Mouse (Mus musculus) G1E (cell line): ENCODE data around the gene Vps13a. TPM values are rescaled to one million over a fixed set of nuclear protein-coding genes. Genes with fewer than 3 reads are reported as not detected.
A peak's percentile ranks its signal among the peaks of the same experiment; 100 is the strongest.

Experiments used
- ATAC-seq: 2 replicates; pipeline ENCODE4 v1.8.0; 2016; ENCODE audit warnings: mild to moderate bottlenecking; ENCODE audit not compliant: insufficient number of reproducible peaks, poor library complexity, low FRiP score, severe bottlenecking; ENCODE audit errors: extremely low read depth
- DNase-seq: peaks from one replicate; pipeline ENCODE4 v3.0.0; 2012; ENCODE audit warnings: low spot score
- H3K27me3 ChIP-seq: 2 replicates; pipeline ENCODE4 v1.6.1; 2012; ENCODE audit warnings: mild to moderate bottlenecking, low read length, inconsistent platforms; ENCODE audit not compliant: insufficient read depth
- H3K36me3 ChIP-seq: replicated peaks from 2 replicates; pipeline ENCODE3; 2012; ENCODE audit warnings: mild to moderate bottlenecking, inconsistent platforms
- H3K4me1 ChIP-seq: 2 replicates; pipeline ENCODE4 v1.6.1; 2012; ENCODE audit warnings: low read depth, low read length, inconsistent platforms, mixed read lengths; ENCODE audit not compliant: insufficient read depth
- H3K4me3 ChIP-seq: 2 replicates; pipeline ENCODE4 v1.5.1; 2012; ENCODE audit warnings: low read depth, mild to moderate bottlenecking, inconsistent platforms, low read length, moderate library complexity, mixed read lengths
- H3K9me3 ChIP-seq: replicated peaks from 2 replicates; pipeline ENCODE4 v1.6.1; 2012; ENCODE audit warnings: inconsistent platforms
- CTCF ChIP-seq: IDR thresholded peaks from 2 replicates; pipeline ENCODE4 v1.5.1; 2012; ENCODE audit warnings: low read depth, low read length, inconsistent platforms, mixed read lengths
- GATA1 ChIP-seq: IDR thresholded peaks from 2 replicates; pipeline ENCODE4 v1.6.1; 2012; ENCODE audit warnings: borderline replicate concordance, low read length, inconsistent platforms, mixed read lengths
- GATA2 ChIP-seq: IDR thresholded peaks from 2 replicates; pipeline ENCODE4 v1.6.1; 2012; ENCODE audit warnings: low read depth, low read length, inconsistent platforms, borderline replicate concordance
- POLR2AphosphoS5 ChIP-seq: IDR thresholded peaks from 2 replicates; pipeline ENCODE4 v1.6.1; 2012; ENCODE audit warnings: low read depth, low read length, inconsistent platforms; ENCODE audit not compliant: insufficient replicate concordance
- TAL1 ChIP-seq: conservative IDR thresholded peaks from 2 replicates; pipeline ENCODE4 v1.6.1; 2012; ENCODE audit warnings: low read depth, low read length, inconsistent platforms, mixed read lengths
- polyA plus RNA-seq: library from polyadenylated mRNA; stranded (reverse); fragments of >175 nt; gene quantifications from 2 replicates; pipeline ENCODE4 v1.2.3, GENCODE M21; 2012
- total RNA-seq, 2 experiments: library from RNA; stranded (forward) in 1 of 2; stranded (reverse) in 1 of 2; fragments of 200-1000 nt in 1 of 2; fragments of >200 nt in 1 of 2; fragmentation: Nextera tagmentation in 1 of 2; gene quantifications; 2 replicates each; pipeline ENCODE4 v1.2.3; 2014 to 2017

Gene Vps13a
- total and polyA plus RNA-seq, 3 experiments, result 4.7 to 125 (median 89.9) TPM

GRCm38 (mm10) chr19:16625610-16626395 is 154.9 kb downstream of the Vps13a start:
- Histone ChIP-seq H3K9me3 (no peaks in the 10 kb centered on the region), H3K36me3 (peaks cover 17% of the 10 kb centered on the region), H3K27me3 (no peaks in the 10 kb centered on the region), H3K4me3 (no peak overlapping the region), H3K4me1 (peaks cover 6% of the 10 kb centered on the region)
- ATAC-seq, result no peak
- no peak for DNase-seq
- TF ChIP-seq GATA1 (no peak), POLR2AphosphoS5 (no peak), CTCF (no peak), GATA2 (no peak), TAL1 (no peak)

- TF ChIP-seq TAL1 (no peak), POLR2AphosphoS5 (no peak), CTCF (no peak), GATA2 (no peak), GATA1 (no peak)
- H3K36me3 ChIP-seq, result peaks cover 19% of the 10 kb centered on the region
- peaks cover 6% of the 10 kb centered on the region for H3K4me1 ChIP-seq
- H3K4me3 ChIP-seq, result no peak overlapping the region
- no peaks in the 10 kb centered on the region for H3K27me3 ChIP-seq
- no peaks in the 10 kb centered on the region for H3K9me3 ChIP-seq
- no peak for ATAC-seq
- no peak for DNase-seq
These were observed 155.7 kb downstream of the Vps13a start for GRCm38 (mm10) chr19:16624994-16625393.

GRCm38 (mm10) chr19:16623154-16623553 is 157.6 kb downstream of the Vps13a start:
- TF ChIP-seq CTCF, result no peak
- TF ChIP-seq TAL1, result no peak
- no peak for TF ChIP-seq POLR2AphosphoS5
- TF ChIP-seq GATA1, result no peak
- no peak for TF ChIP-seq GATA2
- Histone ChIP-seq H3K36me3 (peaks cover 28% of the 10 kb centered on the region), H3K9me3 (no peaks in the 10 kb centered on the region), H3K4me3 (no peak overlapping the region), H3K27me3 (no peaks in the 10 kb centered on the region), H3K4me1 (peaks cover 6% of the 10 kb centered on the region)
- ATAC-seq (no peak), DNase-seq (no peak)

DNA sequence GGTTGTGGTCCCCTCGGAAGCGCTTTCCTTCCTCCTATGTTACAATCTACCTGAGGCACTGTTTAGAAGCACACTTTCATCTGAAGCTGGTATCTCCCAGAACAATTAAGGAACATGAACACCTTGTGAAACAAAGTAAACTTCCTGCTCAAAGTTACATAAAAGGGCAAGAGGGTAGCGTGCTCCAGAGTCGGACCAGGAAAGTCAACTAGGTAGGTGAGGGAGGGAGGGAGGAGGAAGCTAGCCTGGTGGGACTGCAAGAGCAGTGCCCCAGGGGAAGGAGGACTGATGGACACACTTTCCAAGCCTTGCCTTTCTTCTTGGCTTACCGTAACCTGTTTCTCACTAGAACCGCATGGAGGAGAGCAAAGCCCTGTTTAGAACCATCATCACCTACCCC is 173.1 kb downstream of the Vps13a start:
- H3K4me3 ChIP-seq, result no peak overlapping the region
- ATAC-seq (no peak), DNase-seq (no peak)
- no peaks in the 10 kb centered on the region for H3K9me3 ChIP-seq
- no peaks in the 10 kb centered on the region for H3K4me1 ChIP-seq
- no peaks in the 10 kb centered on the region for H3K27me3 ChIP-seq
- peaks cover 23% of the 10 kb centered on the region for H3K36me3 ChIP-seq
- TF ChIP-seq TAL1 (no peak), GATA1 (no peak), CTCF (no peak), GATA2 (no peak), POLR2AphosphoS5 (no peak)

- ATAC-seq (no peak), DNase-seq (no peak)
- Histone ChIP-seq H3K9me3 (no peaks in the 10 kb centered on the region), H3K4me1 (no peaks in the 10 kb centered on the region; the same call in 1 of the 2 replicates), H3K4me3 (no peak overlapping the region), H3K27me3 (peaks cover 12% of the 10 kb centered on the region), H3K36me3 (no peaks in the 10 kb centered on the region)
- TF ChIP-seq GATA2, result no peak
- TF ChIP-seq TAL1, result no peak
- no peak for TF ChIP-seq POLR2AphosphoS5
These were observed 178.7 kb downstream of the Vps13a start for GRCm38 (mm10) chr19:16602026-16602425.

- DNase-seq, result peak; percentile 21
- ATAC-seq, result no peak
- no peaks in the 10 kb centered on the region; the same call in 1 of the 2 replicates for H3K4me1 ChIP-seq
- no peaks in the 10 kb centered on the region for H3K9me3 ChIP-seq
- H3K36me3 ChIP-seq, result no peaks in the 10 kb centered on the region
- H3K27me3 ChIP-seq, result peaks cover 17% of the 10 kb centered on the region
- H3K4me3 ChIP-seq, result no peak overlapping the region
- TF ChIP-seq CTCF (peak; percentile 94), GATA1 (no peak)
These were observed 181.3 kb downstream of the Vps13a start for GRCm38 (mm10) chr19:16599298-16599970.
